Mouse (Mus musculus) heart, adult 2 months (tissue): ENCODE results near the gene Pnldc1.

Experiments used
- CTCF ChIP-seq: fragments of 200-600 bp; IDR thresholded peaks from 2 replicates; pipeline ENCODE4 v1.8.1; 2022; ENCODE audit warnings: antibody characterized with exemption, mild to moderate bottlenecking, moderate library complexity
- EP300 ChIP-seq: fragments of 200-500 bp; IDR thresholded peaks from 2 replicates; pipeline ENCODE4 v1.6.1; 2011; ENCODE audit warnings: low read depth, low read length, control low read depth; ENCODE audit not compliant: insufficient read depth

- TF ChIP-seq CTCF (no peak), EP300 (no peak)
Measured at GRCm38 (mm10) chr17:12940151-12940805, 30.2 kb upstream of the Pnldc1 start, which contains the start of gene Acat3.
